Mouse (Mus musculus) CH12.LX (cell line): ENCODE measurements around the gene Rasal1.

Source experiments
- CTCF ChIP-seq, 2 experiments: IDR thresholded peaks in 1 of 2; conservative IDR thresholded peaks in 1 of 2; 2 replicates each; pipeline ENCODE4 v1.5.1; 2011 to 2012; ENCODE audit warnings: low read depth in 2 of 2, low read length in 2 of 2, improper control_type of control experiment in 1 of 2, inconsistent platforms in 1 of 2, mild to moderate bottlenecking in 1 of 2, moderate library complexity in 1 of 2
- EP300 ChIP-seq: IDR thresholded peaks from 2 replicates; pipeline ENCODE4 v1.6.1; 2011; ENCODE audit warnings: low read length, improper control_type of control experiment
- ETS1 ChIP-seq: conservative IDR thresholded peaks from 2 replicates; pipeline ENCODE4 v1.6.1; 2012; ENCODE audit warnings: low read depth, mild to moderate bottlenecking, inconsistent platforms, low read length, improper control_type of control experiment, moderate library complexity
- MAX ChIP-seq: IDR thresholded peaks from 2 replicates; pipeline ENCODE4 v1.6.1; 2011; ENCODE audit warnings: low read length, improper control_type of control experiment
- MXI1 ChIP-seq: IDR thresholded peaks from 2 replicates; pipeline ENCODE4 v1.6.1; 2011; ENCODE audit warnings: mild to moderate bottlenecking, low read depth, low read length, improper control_type of control experiment
- NELFE ChIP-seq: IDR thresholded peaks from 2 replicates; pipeline ENCODE4 v1.6.1; 2011; ENCODE audit warnings: low read depth, low read length, improper control_type of control experiment
- POLR2A ChIP-seq: IDR thresholded peaks from 2 replicates; pipeline ENCODE4 v1.6.1; 2011; ENCODE audit warnings: low read depth, mild to moderate bottlenecking, improper control_type of control experiment, low read length
- UBTF ChIP-seq: IDR thresholded peaks from 2 replicates; pipeline ENCODE4 v1.6.1; 2012; ENCODE audit warnings: low read depth, mild to moderate bottlenecking, inconsistent platforms, low read length, improper control_type of control experiment, moderate library complexity
- USF2 ChIP-seq: conservative IDR thresholded peaks from 2 replicates; pipeline ENCODE4 v1.6.1; 2011; ENCODE audit warnings: low read depth, low read length, improper control_type of control experiment

- TF ChIP-seq POLR2A (no peak), ETS1 (no peak), MXI1 (no peak), CTCF (conservative IDR thresholded peaks at IDR 0.05 in 1 of 2, IDR thresholded peaks at IDR 0.05 in 1 of 2; ENCODE audit: low read depth in 2 of 2, low read length in 2 of 2) (no peak), USF2 (no peak), UBTF (no peak), EP300 (no peak), MAX (no peak), NELFE (no peak)
These were observed 2.6 kb downstream of the Rasal1 start for GRCm38 (mm10) chr5:120651230-120651629.
